Mouse (Mus musculus) lung, postnatal 0 days (tissue): ENCODE data around the gene Ctsa.

Source experiments
- CTCF ChIP-seq: IDR thresholded peaks from 2 replicates; pipeline ENCODE4 v1.5.1; 2016; ENCODE audit warnings: antibody characterized with exemption, mild to moderate bottlenecking
- EP300 ChIP-seq: IDR thresholded peaks from 2 replicates; pipeline ENCODE4 v1.6.1; 2016; ENCODE audit warnings: antibody characterized with exemption, mild to moderate bottlenecking, control low read depth

DNA sequence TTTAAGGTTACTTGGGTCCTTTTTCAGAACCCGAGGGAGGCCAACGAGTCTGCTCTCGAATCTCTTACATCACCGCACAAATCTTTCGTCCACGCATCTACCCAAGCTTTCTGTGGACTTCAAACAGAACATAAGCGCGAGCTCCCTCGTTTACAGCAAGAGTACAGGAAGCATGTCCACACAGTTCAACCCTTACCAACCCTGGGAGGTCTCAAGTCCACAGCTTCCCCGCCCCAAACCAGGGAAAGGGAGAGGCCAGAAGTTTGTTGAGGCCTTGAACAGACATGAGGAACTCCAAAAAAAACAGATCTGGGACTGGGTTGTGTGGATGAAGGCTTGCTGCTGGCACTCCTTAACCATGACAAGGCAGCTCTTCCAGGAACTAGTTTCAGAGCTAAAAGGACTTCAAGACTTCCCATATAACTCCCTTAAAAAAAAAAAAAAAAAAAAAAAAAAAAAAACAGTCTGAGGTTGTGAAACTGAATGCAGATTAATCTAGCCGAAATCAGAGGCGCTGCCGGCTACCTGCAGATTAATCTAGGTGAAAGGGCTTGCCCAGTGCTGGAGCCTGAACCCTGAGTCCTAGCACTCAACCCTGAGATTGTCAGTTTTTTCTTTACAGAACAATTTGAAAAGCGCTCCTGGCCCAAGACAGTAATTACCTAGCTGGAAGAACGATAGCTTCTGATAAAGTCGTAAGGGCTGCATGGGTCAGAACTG, 29.3 kb upstream of the Ctsa start:
- TF ChIP-seq CTCF (no peak), EP300 (no peak)
